Mouse (Mus musculus) forebrain, postnatal 0 days (tissue): Measurements from ENCODE around the gene Tcp11l2. TPM values are rescaled to one million over a fixed set of nuclear protein-coding genes. Genes with fewer than 3 reads are reported as not detected.

ENCODE experiments used
- ATAC-seq: fragments of 200-750 bp; cut with Nextera tagmentation; 2 replicates; pipeline ENCODE4 v1.8.0; 2017; ENCODE audit warnings: mild to moderate bottlenecking, moderate library complexity
- DNase-seq: peaks from one replicate; pipeline ENCODE4 v3.0.0-alpha.2; 2015
- H3K27ac ChIP-seq: fragments of 300-500 bp; sonication (generic); 2 replicates; pipeline ENCODE4 v1.5.1; 2014; ENCODE audit warnings: low read depth, mild to moderate bottlenecking, antibody characterized with exemption, low read length, moderate library complexity, mixed read lengths
- H3K27me3 ChIP-seq: fragments of 300-500 bp; sonication (generic); 2 replicates; pipeline ENCODE4 v1.6.1; 2014; ENCODE audit warnings: mild to moderate bottlenecking, low read length, mixed read lengths; ENCODE audit not compliant: insufficient read depth
- H3K36me3 ChIP-seq: fragments of 300-500 bp; sonication (generic); 2 replicates; pipeline ENCODE4 v1.6.1; 2014; ENCODE audit warnings: mild to moderate bottlenecking, moderate library complexity; ENCODE audit not compliant: insufficient read depth
- H3K4me1 ChIP-seq: fragments of 300-500 bp; sonication (generic); 2 replicates; pipeline ENCODE4 v1.6.1; 2014; ENCODE audit warnings: antibody characterized with exemption; ENCODE audit not compliant: insufficient read depth
- H3K4me2 ChIP-seq: fragments of 300-500 bp; sonication (generic); 2 replicates; pipeline ENCODE4 v1.6.1; 2014; ENCODE audit warnings: low read depth, mild to moderate bottlenecking, moderate library complexity
- H3K4me3 ChIP-seq: fragments of 300-500 bp; sonication (generic); 2 replicates; pipeline ENCODE4 v1.5.1; 2014; ENCODE audit warnings: low read depth, low read length, mixed read lengths
- H3K9ac ChIP-seq: fragments of 300-500 bp; sonication (generic); 2 replicates; pipeline ENCODE4 v1.6.1; 2014; ENCODE audit warnings: mild to moderate bottlenecking
- H3K9me3 ChIP-seq: fragments of 300-500 bp; sonication (generic); 2 replicates; pipeline ENCODE4 v1.6.1; 2016; ENCODE audit warnings: low read length
- CTCF ChIP-seq: sonication (generic); IDR thresholded peaks from 2 replicates; pipeline ENCODE4 v1.5.1; 2016; ENCODE audit warnings: antibody characterized with exemption, control low read depth, low read depth
- WGBS: fragments of 180-500 bp; shearing (Covaris S2); extraction: QIAGEN DNeasy Blood & Tissue Kit; methylation state at CpG from one replicate; pipeline ENCODE4 v1.1.7; 2014; 5-methylcytosine and 5-hydroxymethylcytosine counted together
- polyA plus RNA-seq: library from polyadenylated mRNA; unstranded; fragments of >200 nt; fragmentation: Nextera tagmentation; extraction: Ambion mirVana; gene quantifications from 2 replicates; pipeline ENCODE4 v1.2.1, GENCODE M21; 2015
- total RNA-seq: library from RNA; depleted of rRNA; stranded (reverse); fragments of >200 nt; gene quantifications from 2 replicates; pipeline ENCODE4 v1.2.3, GENCODE M21; 2014

Gene Tcp11l2
- total and polyA plus RNA-seq, 2 experiments from 2014 or later: 14.3 to 24.9 TPM

GRCm38 (mm10) chr10:84558511-84558910, 17.9 kb upstream of the Tcp11l2 start:
- Histone ChIP-seq H3K27me3 (no peaks in the 10 kb centered on the region), H3K27ac (no peak overlapping the region), H3K4me1 (no peaks in the 10 kb centered on the region), H3K36me3 (no peaks in the 10 kb centered on the region), H3K4me2 (no peak overlapping the region), H3K9me3 (no peaks in the 10 kb centered on the region), H3K4me3 (no peak overlapping the region), H3K9ac (no peak overlapping the region)
- peak; percentile 51 for TF ChIP-seq CTCF
- ATAC-seq (no peak), DNase-seq (no peak)
- 86% methylated on average over 1 of the region's 1 CpGs for WGBS

- Histone ChIP-seq H3K36me3 (no peaks in the 10 kb centered on the region), H3K27me3 (no peaks in the 10 kb centered on the region), H3K9me3 (no peaks in the 10 kb centered on the region), H3K9ac (no peak overlapping the region), H3K4me2 (no peak overlapping the region), H3K27ac (no peak overlapping the region), H3K4me1 (no peaks in the 10 kb centered on the region), H3K4me3 (no peak overlapping the region)
- no peak for TF ChIP-seq CTCF
- no peak for DNase-seq
- ATAC-seq: no peak
- 87% methylated on average over 4 of the region's 4 CpGs for WGBS
Observed at GRCm38 (mm10) chr10:84559986-84560385, 16.4 kb upstream of the Tcp11l2 start.

GRCm38 (mm10) chr10:84562121-84562520, 14.3 kb upstream of the Tcp11l2 start:
- no peak for TF ChIP-seq CTCF
- Histone ChIP-seq H3K9me3 (no peaks in the 10 kb centered on the region), H3K36me3 (no peaks in the 10 kb centered on the region), H3K9ac (no peak overlapping the region), H3K27me3 (no peaks in the 10 kb centered on the region), H3K4me2 (no peak overlapping the region), H3K4me1 (no peaks in the 10 kb centered on the region), H3K4me3 (no peak overlapping the region), H3K27ac (no peak overlapping the region)
- no peak for DNase-seq
- 77% methylated on average over 5 of the region's 5 CpGs for WGBS
- ATAC-seq: no peak

GRCm38 (mm10) chr10:84562567-84563554, 13.6 kb upstream of the Tcp11l2 start:
- ATAC-seq: no peak; the same call in 1 of the 2 replicates

GRCm38 (mm10) chr10:84564427-84564826, 12.0 kb upstream of the Tcp11l2 start:
- TF ChIP-seq CTCF: no peak
- WGBS: 65% methylated on average over 8 of the region's 8 CpGs
- H3K9me3 ChIP-seq: no peaks in the 10 kb centered on the region
- H3K4me2 ChIP-seq: no peak overlapping the region
- ATAC-seq (no peak), DNase-seq (no peak)
- H3K4me1 ChIP-seq: no peaks in the 10 kb centered on the region
- H3K27ac ChIP-seq: no peak overlapping the region
- no peak overlapping the region for H3K4me3 ChIP-seq
- no peaks in the 10 kb centered on the region for H3K36me3 ChIP-seq
- no peak overlapping the region for H3K9ac ChIP-seq
- H3K27me3 ChIP-seq: no peaks in the 10 kb centered on the region

More at GRCm38 (mm10) chr10:84562567-84563554, 13.6 kb upstream of the Tcp11l2 start:
- Histone ChIP-seq H3K27ac (no peak overlapping the region), H3K9ac (no peak overlapping the region), H3K36me3 (no peaks in the 10 kb centered on the region), H3K4me3 (no peak overlapping the region), H3K4me1 (no peaks in the 10 kb centered on the region), H3K4me2 (no peak overlapping the region), H3K9me3 (no peaks in the 10 kb centered on the region), H3K27me3 (no peaks in the 10 kb centered on the region)
- no peak for DNase-seq
- TF ChIP-seq CTCF: peak; percentile 34
- 71% methylated on average over 13 of the region's 13 CpGs for WGBS

- ATAC-seq (no peak), DNase-seq (no peak)
- H3K4me3 ChIP-seq: no peak overlapping the region
- H3K9ac ChIP-seq: no peak overlapping the region
- H3K36me3 ChIP-seq: no peaks in the 10 kb centered on the region
- 84% methylated on average over 10 of the region's 10 CpGs for WGBS
- no peaks in the 10 kb centered on the region for H3K9me3 ChIP-seq
- no peak for TF ChIP-seq CTCF
- no peaks in the 10 kb centered on the region for H3K4me1 ChIP-seq
- no peak overlapping the region for H3K4me2 ChIP-seq
- H3K27me3 ChIP-seq: no peaks in the 10 kb centered on the region
- no peak overlapping the region for H3K27ac ChIP-seq
Observed at GRCm38 (mm10) chr10:84571052-84571639, 5.3 kb upstream of the Tcp11l2 start.
